Mouse (Mus musculus) MEL (cell line): ENCODE results near the gene Dnajb5. TPM values are rescaled to one million over a fixed set of nuclear protein-coding genes. Genes with fewer than 3 reads are reported as not detected.

Experiments
- DNase-seq: peaks from one replicate; pipeline ENCODE4 v3.0.0; 2011; ENCODE audit warnings: low read depth, low spot score
- H3K27ac ChIP-seq: 2 replicates; pipeline ENCODE4 v1.5.1; 2012; ENCODE audit warnings: low read depth, mild to moderate bottlenecking, control low read depth, low read length, moderate library complexity; ENCODE audit not compliant: control insufficient read depth
- H3K27me3 ChIP-seq, 2 experiments: fragments of 150-350 bp in 1 of 2; sonication (generic) in 1 of 2; 2 replicates each; pipeline ENCODE4 v1.6.1; 2012; ENCODE audit warnings: low read length in 2 of 2, mild to moderate bottlenecking in 2 of 2, improper control_type of control experiment in 1 of 2, moderate library complexity in 1 of 2; ENCODE audit not compliant: insufficient read depth in 2 of 2, control insufficient read depth in 1 of 2
- H3K36me3 ChIP-seq, 2 experiments: 2 replicates each; pipeline ENCODE4 v1.6.1; 2012 to 2014; ENCODE audit warnings: low read length in 2 of 2, improper control_type of control experiment in 1 of 2, inconsistent platforms in 1 of 2, mild to moderate bottlenecking in 1 of 2; ENCODE audit not compliant: insufficient read depth in 2 of 2, control insufficient read depth in 1 of 2
- H3K4me1 ChIP-seq, 2 experiments: fragments of 150-350 bp in 1 of 2; sonication (generic) in 1 of 2; 2 replicates each; pipeline ENCODE4 v1.6.1; 2012; ENCODE audit warnings: low read length in 2 of 2, improper control_type of control experiment in 1 of 2, mild to moderate bottlenecking in 1 of 2; ENCODE audit not compliant: insufficient read depth in 2 of 2, control insufficient read depth in 1 of 2
- H3K4me3 ChIP-seq, 2 experiments: fragments of 150-350 bp in 1 of 2; sonication (generic) in 1 of 2; 2 replicates each; pipeline ENCODE4 v1.5.1; 2012; ENCODE audit warnings: low read depth in 2 of 2, low read length in 2 of 2, mild to moderate bottlenecking in 2 of 2, moderate library complexity in 2 of 2, control low read depth in 1 of 2, improper control_type of control experiment in 1 of 2; ENCODE audit not compliant: control insufficient read depth in 1 of 2, insufficient read depth in 1 of 2
- H3K79me2 ChIP-seq: 2 replicates; pipeline ENCODE4 v1.6.1; 2012; ENCODE audit warnings: mild to moderate bottlenecking, low read length, moderate library complexity; ENCODE audit not compliant: control insufficient read depth, poor library complexity, insufficient read depth
- H3K9ac ChIP-seq: 2 replicates; pipeline ENCODE4 v1.6.1; 2012; ENCODE audit warnings: low read depth, mild to moderate bottlenecking, control low read depth, low read length, moderate library complexity; ENCODE audit not compliant: control insufficient read depth, poor library complexity, severe bottlenecking
- H3K9me3 ChIP-seq: fragments of 150-350 bp; sonication (generic); replicated peaks from 2 replicates; pipeline ENCODE4 v1.6.1; 2012; ENCODE audit warnings: mild to moderate bottlenecking, low read length, improper control_type of control experiment, moderate library complexity; ENCODE audit not compliant: insufficient read depth
- CHD2 ChIP-seq: IDR thresholded peaks from 2 replicates; pipeline ENCODE4 v1.6.1; 2011; ENCODE audit warnings: low read length, improper control_type of control experiment
- CTCF ChIP-seq, 3 experiments: IDR thresholded peaks in 2 of 3; conservative IDR thresholded peaks in 1 of 3; 2 replicates each; pipeline ENCODE4 v1.5.1; 2011 to 2012; ENCODE audit warnings: low read length in 3 of 3, low read depth in 2 of 3, mild to moderate bottlenecking in 2 of 3, improper control_type of control experiment in 1 of 3, inconsistent platforms in 1 of 3, mixed read lengths in 1 of 3, moderate library complexity in 1 of 3; ENCODE audit not compliant: control insufficient read depth in 1 of 3, insufficient read depth in 1 of 3, poor library complexity in 1 of 3, severe bottlenecking in 1 of 3
- E2F4 ChIP-seq: IDR thresholded peaks from 2 replicates; pipeline ENCODE4 v1.6.1; 2011; ENCODE audit warnings: low read depth, low read length, improper control_type of control experiment, borderline replicate concordance
- ELF1 ChIP-seq: IDR thresholded peaks from 2 replicates; pipeline ENCODE4 v1.6.1; 2014; ENCODE audit warnings: low read depth, mild to moderate bottlenecking, inconsistent platforms, low read length, improper control_type of control experiment, moderate library complexity
- JUND ChIP-seq: IDR thresholded peaks from 2 replicates; pipeline ENCODE4 v1.6.1; 2011; ENCODE audit warnings: low read depth, mild to moderate bottlenecking, improper control_type of control experiment, low read length
- KAT2A ChIP-seq: conservative IDR thresholded peaks from 2 replicates; pipeline ENCODE4 v1.6.1; 2012; ENCODE audit warnings: low read depth, low read length, improper control_type of control experiment, inconsistent platforms
- MAX ChIP-seq: IDR thresholded peaks from 2 replicates; pipeline ENCODE4 v1.6.1; 2011; ENCODE audit warnings: low read length, improper control_type of control experiment
- MAZ ChIP-seq: IDR thresholded peaks from 2 replicates; pipeline ENCODE4 v1.6.1; 2012; ENCODE audit warnings: low read depth, mild to moderate bottlenecking, inconsistent platforms, low read length, improper control_type of control experiment
- MXI1 ChIP-seq: IDR thresholded peaks from 2 replicates; pipeline ENCODE4 v1.6.1; 2011; ENCODE audit warnings: mild to moderate bottlenecking, low read depth, low read length, improper control_type of control experiment
- MYB ChIP-seq: IDR thresholded peaks from 2 replicates; pipeline ENCODE4 v1.6.1; 2011; ENCODE audit warnings: mild to moderate bottlenecking, low read depth, low read length, improper control_type of control experiment
- MYC ChIP-seq: IDR thresholded peaks from 2 replicates; pipeline ENCODE4 v1.6.1; 2011; ENCODE audit warnings: low read depth, mild to moderate bottlenecking, low read length, improper control_type of control experiment, moderate library complexity
- NELFE ChIP-seq: IDR thresholded peaks from 2 replicates; pipeline ENCODE4 v1.6.1; 2011; ENCODE audit warnings: low read depth, low read length, improper control_type of control experiment
- NRF1 ChIP-seq: IDR thresholded peaks from 2 replicates; pipeline ENCODE4 v1.6.1; 2014; ENCODE audit warnings: low read depth, mild to moderate bottlenecking, inconsistent platforms, low read length, improper control_type of control experiment, moderate library complexity; ENCODE audit not compliant: poor library complexity, insufficient read depth, severe bottlenecking
- POLR2A ChIP-seq, 2 experiments: IDR thresholded peaks; 2 replicates each; pipeline ENCODE4 v1.6.1; 2011 to 2012; ENCODE audit warnings: low read length in 2 of 2, mild to moderate bottlenecking in 2 of 2, control low read depth in 1 of 2, improper control_type of control experiment in 1 of 2, low read depth in 1 of 2, moderate library complexity in 1 of 2; ENCODE audit not compliant: control insufficient read depth in 1 of 2, insufficient read depth in 1 of 2, poor library complexity in 1 of 2
- POLR2AphosphoS5 ChIP-seq: IDR thresholded peaks from 2 replicates; pipeline ENCODE4 v1.6.1; 2012; ENCODE audit warnings: low read depth, borderline replicate concordance, mild to moderate bottlenecking, inconsistent platforms, low read length, moderate library complexity, mixed read lengths
- RAD21 ChIP-seq: IDR thresholded peaks from 2 replicates; pipeline ENCODE4 v1.6.1; 2011; ENCODE audit warnings: mild to moderate bottlenecking, low read depth, low read length, improper control_type of control experiment
- SIN3A ChIP-seq: IDR thresholded peaks from 2 replicates; pipeline ENCODE4 v1.6.1; 2012; ENCODE audit warnings: low read length, improper control_type of control experiment, inconsistent platforms
- TAL1 ChIP-seq: IDR thresholded peaks from 2 replicates; pipeline ENCODE4 v1.6.1; 2012; ENCODE audit warnings: mild to moderate bottlenecking, inconsistent platforms, low read length, moderate library complexity, mixed read lengths
- TCF12 ChIP-seq: IDR thresholded peaks from 2 replicates; pipeline ENCODE4 v1.6.1; 2014; ENCODE audit warnings: low read depth, mild to moderate bottlenecking, inconsistent platforms, low read length, improper control_type of control experiment, moderate library complexity
- UBTF ChIP-seq: IDR thresholded peaks from 2 replicates; pipeline ENCODE4 v1.6.1; 2012; ENCODE audit warnings: low read depth, mild to moderate bottlenecking, inconsistent platforms, low read length, improper control_type of control experiment, moderate library complexity, borderline replicate concordance; ENCODE audit not compliant: insufficient read depth
- ZC3H11A ChIP-seq: IDR thresholded peaks from 2 replicates; pipeline ENCODE4 v1.6.1; 2012; ENCODE audit warnings: low read depth, mild to moderate bottlenecking, inconsistent platforms, low read length, improper control_type of control experiment
- ZNF384 ChIP-seq: IDR thresholded peaks from 2 replicates; pipeline ENCODE4 v1.6.1; 2012; ENCODE audit warnings: low read depth, mild to moderate bottlenecking, inconsistent platforms, low read length, improper control_type of control experiment
- polyA plus RNA-seq, 2 experiments: library from polyadenylated mRNA; stranded (reverse) in 1 of 2; unstranded in 1 of 2; fragments of >175 nt in 1 of 2; fragments of >200 nt in 1 of 2; gene quantifications; 2 replicates each; pipeline versions ENCODE4 v1.2.1 to v1.2.4; 2012; ENCODE audit warnings: low replicate concordance in 2 of 2, low read depth in 1 of 2; ENCODE audit not compliant: insufficient read length in 2 of 2, insufficient read depth in 1 of 2, missing spikeins in 1 of 2
- total RNA-seq: library from RNA; depleted of rRNA; stranded (reverse); fragments of 300-350 nt; gene quantifications from 2 replicates; pipeline ENCODE4 v1.2.3, GENCODE M21; 2012

Gene Dnajb5
- total and polyA plus RNA-seq, 3 experiments, result 0.73 to 1.8 TPM; not detected in 1

DNA sequence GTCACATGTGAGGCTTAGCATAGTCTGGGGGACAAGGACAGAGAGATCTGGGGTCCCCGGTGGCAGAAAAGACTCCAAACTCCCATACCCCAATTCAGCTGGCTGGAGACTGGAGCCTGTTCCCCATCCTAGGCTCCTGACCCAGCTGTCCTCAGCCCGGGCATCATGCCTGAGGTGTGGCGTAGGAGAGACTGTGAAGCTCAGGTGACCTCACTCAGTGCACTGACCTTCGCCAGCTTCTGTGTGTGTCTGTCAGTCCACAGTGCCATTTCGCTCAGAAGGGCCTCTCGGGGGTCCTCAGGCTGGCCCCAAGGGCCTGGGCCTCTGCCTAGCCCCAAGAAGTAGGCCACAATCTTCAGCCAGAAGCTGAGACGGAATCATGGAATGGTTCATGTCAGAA lies 2.9 kb downstream of the Dnajb5 start:
- Histone ChIP-seq H3K9ac (no peak overlapping the region), H3K4me1 (peaks cover 0 to 5% of the 10 kb centered on the region in 2 experiments; a peak in 1 of 4 replicates), H3K79me2 (no peaks in the 10 kb centered on the region; the same call in 1 of the 2 replicates), H3K27ac (no peak overlapping the region), H3K27me3 (no peaks in the 10 kb centered on the region), H3K4me3 (no peak overlapping the region), H3K9me3 (no peaks in the 10 kb centered on the region), H3K36me3 (no peaks in the 10 kb centered on the region)
- TF ChIP-seq ZC3H11A, result no peak
- no peak for TF ChIP-seq ELF1
- no peak for TF ChIP-seq ZNF384
- no peak for TF ChIP-seq TAL1
- TF ChIP-seq CTCF (IDR thresholded peaks at IDR 0.05 in 2 of 3, conservative IDR thresholded peaks at IDR 0.05 in 1 of 3; ENCODE audit: control insufficient read depth in 1 of 3, insufficient read depth in 1 of 3, low read depth in 2 of 3, low read length in 3 of 3, poor library complexity in 1 of 3, severe bottlenecking in 1 of 3), result no peak
- no peak for TF ChIP-seq MAX
- no peak for TF ChIP-seq RAD21
- no peak for TF ChIP-seq TCF12
- TF ChIP-seq MYB, result no peak
- no peak for DNase-seq

DNA sequence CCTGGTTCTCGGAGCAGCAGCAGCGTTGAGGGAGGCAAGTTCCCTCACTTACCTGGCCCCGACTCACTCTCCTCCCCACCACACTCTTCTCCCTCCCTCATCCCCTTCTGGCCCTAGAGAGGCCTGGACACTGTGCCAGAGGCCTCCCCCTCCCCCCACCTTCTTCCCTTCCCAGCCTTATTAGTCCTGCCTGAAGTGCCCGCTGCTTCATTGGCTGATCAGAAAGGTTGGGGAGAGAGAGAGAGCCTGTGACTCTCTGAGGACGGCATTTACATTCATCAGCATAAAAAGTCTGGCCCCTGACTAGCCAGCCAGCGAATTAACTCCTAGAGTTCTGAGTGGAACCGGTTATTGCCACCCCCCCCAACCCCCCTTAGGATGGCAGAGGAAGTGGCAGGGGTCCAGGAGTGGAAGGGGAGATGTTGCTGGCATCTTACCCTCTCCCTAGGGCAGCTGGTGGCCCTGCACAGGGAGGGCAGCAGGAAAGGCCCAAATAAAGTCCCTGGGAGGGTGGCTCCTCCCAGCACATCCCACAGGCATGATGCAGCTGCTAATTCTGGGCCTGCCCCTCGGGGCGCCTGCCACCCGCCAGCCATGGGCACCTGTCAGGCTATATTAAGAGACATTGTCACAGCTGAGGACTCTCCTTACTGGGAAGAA lies 4.0 kb downstream of the Dnajb5 start:
- TF ChIP-seq MXI1 (no peak), MAZ (no peak), MYB (no peak), MAX (no peak), POLR2A (IDR thresholded peaks at IDR 0.05; ENCODE audit: control insufficient read depth in 1 of 2, insufficient read depth in 1 of 2, low read depth in 1 of 2, low read length in 2 of 2, poor library complexity in 1 of 2) (no peak), SIN3A (no peak), E2F4 (no peak), NELFE (no peak), KAT2A (no peak), UBTF (no peak), MYC (no peak), JUND (no peak), POLR2AphosphoS5 (no peak), CHD2 (no peak), NRF1 (no peak), TAL1 (no peak)
- no peak for DNase-seq
- Histone ChIP-seq H3K36me3 (peaks cover 0 to 1% of the 10 kb centered on the region in 2 experiments; a peak in 2 of 4 replicates), H3K27ac (no peak overlapping the region), H3K27me3 (no peaks in the 10 kb centered on the region), H3K79me2 (no peaks in the 10 kb centered on the region; the same call in 1 of the 2 replicates), H3K9ac (no peak overlapping the region), H3K9me3 (no peaks in the 10 kb centered on the region), H3K4me1 (peaks cover 0 to 5% of the 10 kb centered on the region in 2 experiments; a peak in 1 of 4 replicates), H3K4me3 (no peak overlapping the region)
